Mouse (Mus musculus) testis, postnatal 10 days (tissue): ENCODE data around the gene 3110040N11Rik.
"Not testable (repeated sequence)": the region's sequence is repeated elsewhere in the genome, so short reads cannot be mapped to it uniquely, and the experiment has no call there.

ENCODE experiments used
- DNase-seq: peaks from one replicate; pipeline ENCODE4 v3.0.0; 2021; ENCODE audit warnings: low spot score

3110040N11Rik gene

GRCm38 (mm10) chr7:81789095-81789757 lies at the start of gene 3110040N11Rik:
Gene 3110040N11Rik (minus strand): TSS chr7:81789478.
- peak; percentile 90 for DNase-seq

GRCm38 (mm10) chr7:81837771-81838170 lies 48.5 kb upstream of the 3110040N11Rik start:
- not testable (repeated sequence) for DNase-seq

GRCm38 (mm10) chr7:81835430-81835829 lies 46.2 kb upstream of the 3110040N11Rik start:
- DNase-seq: no peak

- no peak for DNase-seq
Observed at GRCm38 (mm10) chr7:81834847-81835246, 45.6 kb upstream of the 3110040N11Rik start.

GRCm38 (mm10) chr7:81829379-81829894 lies 40.2 kb upstream of the 3110040N11Rik start, which contains the start of gene Btbd1:
Gene Btbd1 (minus strand): TSS chr7:81829431.
- DNase-seq: peak; percentile 94

GRCm38 (mm10) chr7:81828681-81829378 lies 39.6 kb upstream of the 3110040N11Rik start:
- DNase-seq: peak; percentile 73

- no peak for DNase-seq
Observed at GRCm38 (mm10) chr7:81827806-81828667, 38.8 kb upstream of the 3110040N11Rik start.

- no peak for DNase-seq
Observed at GRCm38 (mm10) chr7:81825381-81825780, 36.1 kb upstream of the 3110040N11Rik start.

GRCm38 (mm10) chr7:81824906-81825305 lies 35.6 kb upstream of the 3110040N11Rik start:
- no peak for DNase-seq

GRCm38 (mm10) chr7:81806067-81806466 lies 16.8 kb upstream of the 3110040N11Rik start:
- no peak for DNase-seq

GRCm38 (mm10) chr7:81788536-81788935 lies 742 bp downstream of the 3110040N11Rik start:
- DNase-seq: peak; percentile 49

GRCm38 (mm10) chr7:81777667-81778218 lies 11.5 kb downstream of the 3110040N11Rik start:
- no peak for DNase-seq

GRCm38 (mm10) chr7:81775325-81775724 lies 14.0 kb downstream of the 3110040N11Rik start:
- DNase-seq: no peak

- no peak for DNase-seq
Observed at GRCm38 (mm10) chr7:81772786-81773539, 16.3 kb downstream of the 3110040N11Rik start.

GRCm38 (mm10) chr7:81763110-81763845 lies 26.0 kb downstream of the 3110040N11Rik start:
- peak; percentile 68 for DNase-seq

- peak; percentile 95 for DNase-seq
Observed at GRCm38 (mm10) chr7:81762180-81763109, 26.8 kb downstream of the 3110040N11Rik start, which contains the start of gene Ramac. Gene Ramac (plus strand): TSS chr7:81762925.

- DNase-seq: no peak
Observed at GRCm38 (mm10) chr7:81747956-81748355, 41.3 kb downstream of the 3110040N11Rik start.

- DNase-seq: no peak
Observed at GRCm38 (mm10) chr7:81744145-81744544, 45.1 kb downstream of the 3110040N11Rik start.

GRCm38 (mm10) chr7:81740010-81740409 lies 49.3 kb downstream of the 3110040N11Rik start:
- DNase-seq: no peak
